Mouse (Mus musculus) heart, embryonic 11.5 days (tissue): ENCODE results near the gene Ryr2. TPM values are rescaled to one million over a fixed set of nuclear protein-coding genes. Genes with fewer than 3 reads are reported as not detected.

ENCODE experiments used
- ATAC-seq: fragments of 200-750 bp; cut with Nextera tagmentation; replicated peaks from 2 replicates; pipeline ENCODE4 v1.8.0; 2017; ENCODE audit warnings: moderate library complexity; ENCODE audit not compliant: insufficient number of reproducible peaks, low FRiP score, low TSS enrichment
- H3K27ac ChIP-seq: fragments of 300-500 bp; sonication (generic); 2 replicates; pipeline ENCODE4 v1.5.1; 2014; ENCODE audit warnings: mild to moderate bottlenecking, low read depth, low read length
- H3K27me3 ChIP-seq: fragments of 300-500 bp; sonication (generic); 2 replicates; pipeline ENCODE4 v1.6.1; 2014; ENCODE audit warnings: mild to moderate bottlenecking, low read length, mixed read lengths; ENCODE audit not compliant: control insufficient read depth, insufficient read depth
- H3K36me3 ChIP-seq: fragments of 300-500 bp; sonication (generic); 2 replicates; pipeline ENCODE4 v1.6.1; 2014; ENCODE audit warnings: mild to moderate bottlenecking, low read length, moderate library complexity, mixed read lengths; ENCODE audit not compliant: control insufficient read depth, insufficient read depth
- H3K4me1 ChIP-seq: fragments of 300-500 bp; sonication (generic); 2 replicates; pipeline ENCODE4 v1.6.1; 2014; ENCODE audit warnings: low read length; ENCODE audit not compliant: control insufficient read depth, insufficient read depth
- H3K4me2 ChIP-seq: fragments of 300-500 bp; sonication (generic); 2 replicates; pipeline ENCODE4 v1.6.1; 2014; ENCODE audit warnings: mild to moderate bottlenecking, moderate library complexity
- H3K4me3 ChIP-seq: fragments of 300-500 bp; sonication (generic); 2 replicates; pipeline ENCODE4 v1.5.1; 2014; ENCODE audit warnings: low read depth, low read length
- H3K9ac ChIP-seq: fragments of 300-500 bp; sonication (generic); 2 replicates; pipeline ENCODE4 v1.6.1; 2014; ENCODE audit warnings: mild to moderate bottlenecking, low read depth, low read length, moderate library complexity
- H3K9me3 ChIP-seq: fragments of 300-500 bp; sonication (generic); replicated peaks from 2 replicates; pipeline ENCODE4 v1.6.1; 2016; ENCODE audit warnings: low read length; ENCODE audit not compliant: control insufficient read depth
- WGBS: fragments of 180-500 bp; shearing (Covaris S2); extraction: QIAGEN DNeasy Blood & Tissue Kit; methylation state at CpG from one replicate; pipeline ENCODE4 v1.1.7; 2014; ENCODE audit not compliant: insufficient replicate concordance; 5-methylcytosine and 5-hydroxymethylcytosine counted together
- polyA plus RNA-seq: library from polyadenylated mRNA; unstranded; fragments of >200 nt; fragmentation: Nextera tagmentation; extraction: Ambion mirVana; gene quantifications from 2 replicates; pipeline ENCODE4 v1.2.1, GENCODE M21; 2014

Ryr2 gene
- polyA plus RNA-seq, 1 experiment from 2014 or later, result 46.7 TPM

- Histone ChIP-seq H3K4me2 (no peak overlapping the region), H3K4me1 (no peaks in the 10 kb centered on the region), H3K27me3 (no peaks in the 10 kb centered on the region), H3K9me3 (no peaks in the 10 kb centered on the region), H3K9ac (no peak overlapping the region), H3K4me3 (no peak overlapping the region), H3K27ac (no peak overlapping the region), H3K36me3 (peaks cover 6% of the 10 kb centered on the region; the same call in 1 of the 2 replicates)
- no peak for ATAC-seq
- WGBS, result 69% methylated on average over 2 of the region's 2 CpGs
Measured at GRCm38 (mm10) chr13:11766899-11767298, 339.8 kb downstream of the Ryr2 start.

GRCm38 (mm10) chr13:11763925-11764324, 342.8 kb downstream of the Ryr2 start:
- 78% methylated on average over 4 of the region's 4 CpGs for whole genome bisulfite sequencing
- no peak for ATAC-seq

GRCm38 (mm10) chr13:11763104-11763503, 343.6 kb downstream of the Ryr2 start:
- Histone ChIP-seq H3K27ac (no peak overlapping the region), H3K4me2 (no peak overlapping the region), H3K4me1 (no peaks in the 10 kb centered on the region), H3K9ac (no peak overlapping the region), H3K4me3 (no peak overlapping the region), H3K9me3 (no peaks in the 10 kb centered on the region), H3K36me3 (0 out of 2 replicates have a peak, but pooled peaks cover 3% of the 10 kb centered on the region), H3K27me3 (no peaks in the 10 kb centered on the region)
- no peak for ATAC-seq
- WGBS, result 70% methylated on average over 3 of the region's 3 CpGs

More at GRCm38 (mm10) chr13:11763925-11764324, 342.8 kb downstream of the Ryr2 start:
- H3K4me3 ChIP-seq, result no peak overlapping the region
- no peak overlapping the region for H3K9ac ChIP-seq
- no peak overlapping the region for H3K27ac ChIP-seq
- H3K4me2 ChIP-seq, result no peak overlapping the region
- H3K36me3 ChIP-seq, result 0 out of 2 replicates have a peak, but pooled peaks cover 3% of the 10 kb centered on the region
- no peaks in the 10 kb centered on the region for H3K4me1 ChIP-seq
- H3K9me3 ChIP-seq, result no peaks in the 10 kb centered on the region
- no peaks in the 10 kb centered on the region for H3K27me3 ChIP-seq

- H3K27ac ChIP-seq, result no peak overlapping the region
- ATAC-seq, result no peak
- H3K9ac ChIP-seq, result no peak overlapping the region
- peaks cover 9% of the 10 kb centered on the region; the same call in 1 of the 2 replicates for H3K4me1 ChIP-seq
- 0 out of 2 replicates have a peak, but pooled peaks cover 3% of the 10 kb centered on the region for H3K36me3 ChIP-seq
- no peak overlapping the region for H3K4me3 ChIP-seq
- H3K9me3 ChIP-seq, result no peaks in the 10 kb centered on the region
- H3K4me2 ChIP-seq, result no peak overlapping the region
- WGBS, result 57% methylated on average over 7 of the region's 7 CpGs
- H3K27me3 ChIP-seq, result no peaks in the 10 kb centered on the region
Measured at GRCm38 (mm10) chr13:11757894-11758293, 348.9 kb downstream of the Ryr2 start.

- Histone ChIP-seq H3K9ac (no peak overlapping the region), H3K27me3 (no peaks in the 10 kb centered on the region), H3K9me3 (no peaks in the 10 kb centered on the region), H3K4me2 (no peak overlapping the region), H3K4me3 (no peak overlapping the region), H3K36me3 (no peaks in the 10 kb centered on the region; the same call in none of the 2 replicates), H3K4me1 (no peaks in the 10 kb centered on the region), H3K27ac (no peak overlapping the region)
- ATAC-seq, result no peak
- 84% methylated on average over 9 of the region's 9 CpGs for WGBS
Measured at GRCm38 (mm10) chr13:11745479-11745878, 361.3 kb downstream of the Ryr2 start.

GRCm38 (mm10) chr13:11738211-11738610, 368.5 kb downstream of the Ryr2 start:
- Histone ChIP-seq H3K36me3 (peaks cover 3% of the 10 kb centered on the region), H3K4me3 (no peak overlapping the region), H3K4me1 (no peaks in the 10 kb centered on the region), H3K9ac (no peak overlapping the region), H3K27ac (no peak overlapping the region), H3K4me2 (no peak overlapping the region), H3K27me3 (no peaks in the 10 kb centered on the region), H3K9me3 (no peaks in the 10 kb centered on the region)
- 70% methylated on average over 12 of the region's 12 CpGs for WGBS
- no peak for ATAC-seq

GRCm38 (mm10) chr13:11716216-11716615, 390.5 kb downstream of the Ryr2 start:
- no peak overlapping the region for H3K4me2 ChIP-seq
- no peaks in the 10 kb centered on the region for H3K9me3 ChIP-seq
- ATAC-seq, result no peak
- H3K4me1 ChIP-seq, result no peaks in the 10 kb centered on the region
- no peak overlapping the region for H3K9ac ChIP-seq
- H3K36me3 ChIP-seq, result peaks cover 16% of the 10 kb centered on the region
- H3K4me3 ChIP-seq, result no peak overlapping the region
- WGBS, result 90% methylated on average over 4 of the region's 4 CpGs
- no peaks in the 10 kb centered on the region for H3K27me3 ChIP-seq
- H3K27ac ChIP-seq, result no peak overlapping the region

- 76% methylated on average over 7 of the region's 7 CpGs for WGBS
- Histone ChIP-seq H3K27me3 (no peaks in the 10 kb centered on the region), H3K4me3 (no peak overlapping the region), H3K9me3 (no peaks in the 10 kb centered on the region), H3K4me2 (no peak overlapping the region), H3K27ac (no peak overlapping the region), H3K36me3 (peaks cover 7% of the 10 kb centered on the region; the same call in 1 of the 2 replicates), H3K9ac (no peak overlapping the region), H3K4me1 (no peaks in the 10 kb centered on the region)
- peak; percentile 46; the same call in 1 of the 2 replicates for ATAC-seq
Measured at GRCm38 (mm10) chr13:11709708-11710471, 396.9 kb downstream of the Ryr2 start.

- ATAC-seq, result no peak
- Histone ChIP-seq H3K9ac (no peak overlapping the region), H3K4me3 (no peak overlapping the region), H3K4me1 (no peaks in the 10 kb centered on the region), H3K4me2 (no peak overlapping the region), H3K27ac (no peak overlapping the region), H3K36me3 (no peaks in the 10 kb centered on the region), H3K27me3 (no peaks in the 10 kb centered on the region), H3K9me3 (no peaks in the 10 kb centered on the region)
- 91% methylated on average over 3 of the region's 3 CpGs for WGBS
Measured at GRCm38 (mm10) chr13:11701721-11702120, 405.0 kb downstream of the Ryr2 start.
